Mouse (Mus musculus): ENCODE results near the gene Hist1h4i.
"Not testable (repeated sequence)": the region's sequence is repeated elsewhere in the genome, so short reads cannot be mapped to it uniquely, and the experiment has no call there.

Hist1h4i gene

GRCm38 (mm10) chr13:22041142-22041536, at the start of gene Hist1h4i:
Gene Hist1h4i, minus strand, starts transcription at chr13:22041362.
- DNase-seq = peak; percentile 97

DNA sequence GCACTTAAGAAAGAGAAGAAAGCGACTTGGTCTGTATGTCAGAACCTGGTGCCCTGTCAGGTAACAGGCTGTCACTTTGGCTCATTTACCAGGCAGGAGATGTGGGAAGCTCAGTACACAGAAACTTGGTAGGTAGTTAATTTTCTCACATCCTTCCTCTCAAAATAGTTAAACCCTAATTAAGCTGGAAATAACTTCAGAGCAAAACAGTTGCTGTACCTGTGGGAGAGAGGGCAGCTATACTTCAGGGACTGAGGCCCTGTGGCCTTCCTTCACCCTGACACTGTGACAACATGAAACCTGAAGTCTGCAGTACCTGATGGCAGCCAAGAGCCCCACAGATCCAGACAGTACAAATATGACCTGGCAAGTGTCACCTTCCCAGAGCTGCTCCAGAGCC, 43.0 kb upstream of the Hist1h4i start, which contains the start of gene Vmn1r188:
Gene Vmn1r188 (plus strand): TSS at position 301 of the 400 bp plus-strand sequence.
- not testable (repeated sequence) for DNase-seq

GRCm38 (mm10) chr13:22063468-22063867, 22.3 kb upstream of the Hist1h4i start:
- no peak for DNase-seq

- DNase-seq = no peak
Measured at GRCm38 (mm10) chr13:22061422-22061821, 20.3 kb upstream of the Hist1h4i start.

DNA sequence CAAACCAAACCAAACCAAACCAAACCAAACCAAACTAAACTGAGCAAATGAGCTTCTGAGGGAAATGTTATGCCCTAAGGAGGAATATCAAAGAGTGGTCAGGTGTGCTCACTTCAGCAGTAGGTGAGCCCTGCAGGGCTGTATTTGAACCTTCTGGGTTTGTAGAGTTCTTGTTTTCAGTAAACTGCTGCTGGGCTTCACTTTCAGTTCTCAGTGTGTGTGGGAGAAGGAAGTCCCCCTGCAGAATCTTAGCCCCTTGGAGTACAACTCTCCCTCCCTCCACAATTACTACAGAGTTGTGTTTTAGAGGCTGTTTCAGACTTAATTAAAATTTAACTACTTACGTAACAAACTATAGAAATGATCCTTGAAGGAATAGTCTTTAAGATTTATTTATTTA, 12.6 kb upstream of the Hist1h4i start:
- no peak for DNase-seq

- no peak for DNase-seq
Measured at GRCm38 (mm10) chr13:22051523-22051859, 10.3 kb upstream of the Hist1h4i start.

DNA sequence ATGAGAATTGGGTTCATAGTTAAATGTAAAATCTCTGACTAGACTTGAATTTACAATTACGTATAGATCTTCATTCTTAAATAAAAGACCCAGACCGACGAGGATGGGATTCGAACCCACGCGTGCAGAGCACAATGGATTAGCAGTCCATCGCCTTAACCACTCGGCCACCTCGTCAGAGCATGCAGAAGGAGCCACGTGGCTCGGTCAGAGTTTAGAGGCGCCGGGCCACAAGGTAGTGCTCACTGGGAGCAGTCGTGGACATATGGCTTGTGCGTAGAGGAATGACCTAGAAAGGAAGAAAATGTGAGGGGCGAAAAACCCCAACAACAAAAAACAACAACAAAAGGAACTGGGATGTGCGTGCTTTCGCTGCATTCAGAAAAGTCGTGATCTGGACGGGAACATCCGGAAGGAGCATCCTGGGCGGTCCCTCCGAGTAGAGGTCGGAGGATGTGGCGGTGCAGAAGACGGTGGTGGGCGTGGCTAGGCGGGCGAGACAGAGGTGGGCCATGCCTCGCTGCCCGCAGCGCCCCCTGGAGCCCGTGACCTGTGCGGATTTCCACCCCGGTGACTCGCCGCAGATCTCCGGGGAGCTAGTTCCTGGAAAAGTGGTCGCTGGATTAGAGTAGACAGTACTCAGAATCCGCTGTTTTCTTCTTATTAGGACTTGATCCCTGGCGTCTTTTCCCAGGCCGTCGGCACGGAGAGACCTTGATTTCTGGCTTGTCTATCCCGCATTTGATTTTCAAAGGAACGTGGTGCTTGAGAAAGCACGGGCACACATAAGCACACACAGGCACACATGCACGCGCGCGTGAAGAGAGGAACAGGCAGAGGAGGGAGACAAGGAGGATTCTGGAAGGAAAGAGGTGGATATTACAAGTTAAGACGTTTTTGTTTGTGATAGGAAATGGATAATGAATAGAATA, 9.7 kb upstream of the Hist1h4i start:
- DNase-seq = peak; percentile 63

- DNase-seq = no peak
Measured at GRCm38 (mm10) chr13:22049737-22050440, 8.7 kb upstream of the Hist1h4i start.

DNA sequence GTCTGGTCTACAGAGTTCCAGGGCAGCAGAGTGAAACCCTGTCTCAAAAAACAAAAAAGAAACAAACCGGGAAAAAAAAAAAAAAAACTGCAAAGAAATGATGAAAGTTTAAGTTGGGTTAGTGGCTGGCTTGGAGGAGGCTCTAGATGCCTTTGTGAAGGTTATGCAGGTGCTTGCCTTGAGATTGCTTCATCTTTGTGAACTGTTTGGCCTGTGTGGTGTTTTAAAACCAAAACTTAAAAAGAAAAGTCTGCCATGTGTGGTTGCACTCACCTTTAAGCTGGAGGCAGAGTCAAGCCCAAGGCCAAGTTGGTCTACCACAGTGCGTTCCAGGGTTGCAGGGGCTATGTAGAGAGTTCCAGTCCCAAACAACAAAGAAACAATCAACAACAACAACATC, 7.9 kb upstream of the Hist1h4i start:
- no peak for DNase-seq

DNA sequence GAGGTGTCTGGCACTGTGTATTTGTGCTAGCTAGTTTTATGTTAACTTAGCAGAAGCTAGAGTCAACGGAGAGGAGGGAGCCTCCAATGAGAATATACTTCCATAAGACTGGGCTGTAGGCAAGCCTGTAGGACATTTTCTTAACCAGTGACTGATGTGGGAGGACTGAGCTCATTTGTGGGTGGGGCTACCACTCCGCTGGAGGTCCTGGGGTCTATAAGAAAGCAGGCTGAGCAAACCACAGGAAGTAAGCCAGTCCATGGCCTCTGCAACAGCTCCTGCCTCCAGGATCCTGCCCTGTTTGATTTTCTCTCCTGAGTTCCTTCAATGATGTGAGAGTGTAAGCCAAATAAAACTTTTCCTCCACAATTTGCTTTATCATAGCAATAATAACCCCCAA, 4.1 kb upstream of the Hist1h4i start:
- DNase-seq = no peak

- DNase-seq = no peak
Measured at GRCm38 (mm10) chr13:22044432-22045155, 3.4 kb upstream of the Hist1h4i start.

GRCm38 (mm10) chr13:22043503-22044431, 2.6 kb upstream of the Hist1h4i start:
- DNase-seq = no peak

DNA sequence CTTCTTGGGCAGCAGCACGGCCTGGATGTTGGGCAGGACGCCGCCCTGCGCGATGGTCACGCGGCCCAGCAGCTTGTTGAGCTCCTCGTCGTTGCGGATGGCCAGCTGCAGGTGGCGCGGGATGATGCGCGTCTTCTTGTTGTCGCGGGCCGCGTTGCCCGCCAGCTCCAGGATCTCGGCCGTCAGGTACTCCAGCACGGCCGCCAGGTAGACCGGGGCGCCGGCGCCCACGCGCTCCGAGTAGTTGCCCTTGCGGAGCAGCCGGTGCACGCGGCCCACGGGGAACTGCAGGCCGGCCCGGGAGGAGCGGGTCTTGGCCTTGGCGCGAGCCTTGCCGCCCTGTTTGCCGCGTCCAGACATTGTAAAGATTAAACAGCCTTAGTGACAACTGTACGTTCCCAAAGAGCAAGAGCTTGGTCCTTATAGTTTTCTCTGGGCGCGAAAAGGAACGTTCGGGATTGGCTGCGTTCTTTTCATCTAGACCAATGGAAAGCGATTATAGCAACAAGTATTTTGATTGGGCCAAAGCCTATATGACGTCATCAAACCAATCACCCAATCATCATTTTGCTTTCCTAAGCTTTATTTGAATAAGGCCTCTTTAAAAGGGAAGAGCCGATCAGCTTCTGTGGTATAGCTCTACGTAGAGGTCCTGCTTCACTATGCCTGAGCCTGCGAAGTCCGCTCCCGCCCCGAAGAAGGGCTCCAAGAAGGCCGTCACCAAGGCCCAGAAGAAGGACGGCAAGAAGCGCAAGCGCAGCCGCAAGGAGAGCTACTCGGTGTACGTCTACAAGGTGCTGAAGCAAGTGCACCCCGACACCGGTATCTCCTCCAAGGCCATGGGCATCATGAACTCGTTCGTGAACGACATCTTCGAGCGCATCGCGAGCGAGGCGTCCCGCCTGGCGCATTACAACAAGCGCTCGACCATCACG, 1.7 kb upstream of the Hist1h4i start, which contains the start of the genes Hist1h2ag and Hist1h2bj:
Gene Hist1h2ag (minus strand): TSS at position 377 of the 935 bp plus-strand sequence.
Gene Hist1h2bj (plus strand): TSS at position 647 of the 935 bp plus-strand sequence.
- peak; percentile 88 for DNase-seq

GRCm38 (mm10) chr13:22041651-22042567, 747 bp upstream of the Hist1h4i start:
- DNase-seq = no peak

DNA sequence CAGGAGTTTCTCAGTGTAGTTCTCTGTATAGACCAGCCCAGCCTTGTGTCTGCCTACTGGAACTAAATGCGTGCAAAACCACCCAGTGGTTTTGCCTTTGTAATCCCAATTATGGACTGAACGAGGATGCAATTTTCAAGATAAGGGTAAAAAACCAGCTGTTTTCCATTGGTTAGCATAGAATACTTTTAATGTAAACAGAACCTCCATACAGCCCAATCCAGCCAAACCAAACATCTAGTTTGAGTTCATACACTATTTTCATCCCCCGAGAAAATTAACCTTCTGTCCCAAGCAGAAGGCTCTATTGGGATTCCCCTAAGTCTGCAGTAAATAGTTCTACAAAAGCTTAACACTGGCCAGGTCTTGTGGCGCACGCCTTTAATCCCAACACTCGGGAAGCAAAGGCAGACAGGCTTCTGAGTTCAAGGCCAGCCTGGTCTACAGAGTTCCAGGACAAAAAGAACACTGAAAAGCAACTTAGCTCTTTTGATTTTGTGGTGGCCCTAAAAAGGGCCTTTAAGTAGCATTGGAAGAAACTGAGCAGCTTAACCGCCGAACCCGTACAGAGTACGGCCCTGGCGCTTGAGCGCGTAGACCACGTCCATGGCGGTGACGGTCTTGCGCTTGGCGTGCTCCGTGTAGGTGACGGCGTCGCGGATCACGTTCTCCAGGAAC, 559 bp downstream of the Hist1h4i start:
- DNase-seq = no peak

DNA sequence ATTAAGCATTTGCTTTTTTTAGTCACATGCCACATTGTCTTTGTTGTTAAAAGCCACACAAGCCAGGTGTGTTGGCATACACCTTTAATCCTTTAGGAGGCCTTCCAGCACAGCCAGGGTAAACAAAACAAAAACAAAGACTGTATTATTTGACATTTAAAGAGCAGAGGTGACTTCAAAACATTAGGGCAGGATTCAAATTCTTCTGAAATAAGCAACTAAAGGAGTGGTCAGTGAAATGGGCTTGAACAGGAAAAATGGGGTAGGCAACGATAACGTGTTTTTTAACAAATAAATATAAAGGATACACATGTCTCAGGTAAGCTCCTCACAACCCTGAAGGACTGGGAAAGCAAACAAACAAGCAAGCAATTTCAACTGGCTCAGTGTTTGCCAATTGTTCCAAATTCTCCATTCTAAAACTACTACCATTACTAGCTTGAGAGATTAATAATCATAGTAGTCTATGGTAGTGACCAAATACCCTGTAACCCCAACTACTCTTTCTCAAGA, 1.2 kb downstream of the Hist1h4i start:
- DNase-seq = no peak

GRCm38 (mm10) chr13:22039364-22039763, 1.8 kb downstream of the Hist1h4i start:
- DNase-seq = no peak

DNA sequence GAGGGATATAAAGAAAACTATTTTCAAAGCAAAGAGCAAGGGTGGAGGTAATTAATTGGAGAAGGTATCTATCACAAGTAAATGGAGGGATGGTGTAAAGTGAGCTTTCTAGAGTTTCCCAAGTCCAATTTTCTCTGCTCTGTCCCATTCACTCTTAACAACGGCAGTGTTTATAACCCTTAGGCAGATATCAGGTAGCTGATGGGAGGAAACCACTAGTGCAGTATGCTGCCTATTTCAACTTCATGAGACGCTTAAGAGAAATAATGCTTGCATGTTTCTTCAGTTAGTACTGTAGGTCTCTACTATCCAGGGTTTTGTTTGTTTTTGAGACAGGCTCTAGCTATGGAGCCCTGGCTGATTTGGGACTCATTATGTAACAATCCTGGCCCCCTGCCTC, 3.7 kb downstream of the Hist1h4i start:
- no peak for DNase-seq

GRCm38 (mm10) chr13:22036986-22037385, 4.2 kb downstream of the Hist1h4i start:
- DNase-seq = no peak

Data from cerebellum, adult 8-10 months (tissue).